Mouse (Mus musculus): Measurements from ENCODE around the gene Mfng.

GRCm38 (mm10) chr15:78740662-78741061 lies 32.6 kb downstream of the Mfng start:
- TF ChIP-seq POLR2A (IDR thresholded peaks at IDR 0.05; ENCODE audit: insufficient read depth, low read length) (no peak), CTCF (IDR thresholded peaks at IDR 0.05; ENCODE audit: low read depth, low read length) (no peak), EP300 (IDR thresholded peaks at IDR 0.05; ENCODE audit: insufficient read depth, low read depth, low read length) (no peak)
